Mouse (Mus musculus) erythroblast, embryonic 14.5 days (primary cell): ENCODE measurements around the gene Slc11a2. TPM values are rescaled to one million over a fixed set of nuclear protein-coding genes. Genes with fewer than 3 reads are reported as not detected.

Source experiments
- H3K27me3 ChIP-seq: 2 replicates; pipeline ENCODE4 v1.6.1; 2012; ENCODE audit warnings: inconsistent platforms; ENCODE audit not compliant: control insufficient read depth
- H3K36me3 ChIP-seq: 2 replicates; pipeline ENCODE4 v1.6.1; 2012; ENCODE audit warnings: mild to moderate bottlenecking, inconsistent platforms; ENCODE audit not compliant: control insufficient read depth
- H3K4me1 ChIP-seq: 2 replicates; pipeline ENCODE4 v1.6.1; 2012; ENCODE audit warnings: inconsistent platforms; ENCODE audit not compliant: control insufficient read depth
- H3K4me3 ChIP-seq: replicated peaks from 2 replicates; pipeline ENCODE3; 2012; ENCODE audit warnings: moderate library complexity, mild to moderate bottlenecking, inconsistent platforms
- H3K9me3 ChIP-seq: 2 replicates; pipeline ENCODE4 v1.6.1; 2012; ENCODE audit warnings: low read length, inconsistent platforms, mixed read lengths; ENCODE audit not compliant: control insufficient read depth
- GATA1 ChIP-seq: IDR thresholded peaks from 2 replicates; pipeline ENCODE4 v1.6.1; 2012; ENCODE audit warnings: low read length, inconsistent platforms, mixed read lengths
- TAL1 ChIP-seq: IDR thresholded peaks from 3 replicates; pipeline ENCODE4 v1.6.1; 2012; ENCODE audit warnings: low read length, inconsistent platforms, mixed read lengths
- polyA plus RNA-seq: library from polyadenylated mRNA; stranded (reverse); fragments of >175 nt; gene quantifications from 2 replicates; pipeline ENCODE4 v1.2.3, GENCODE M21; 2012

Slc11a2 gene
- polyA plus RNA-seq, 1 experiment: 1.8 TPM

- Histone ChIP-seq H3K4me1 (peaks cover 18% of the 10 kb centered on the region), H3K9me3 (no peaks in the 10 kb centered on the region), H3K36me3 (no peaks in the 10 kb centered on the region), H3K4me3 (no peak overlapping the region), H3K27me3 (no peaks in the 10 kb centered on the region; the same call in 1 of the 2 replicates)
- no peak for TF ChIP-seq GATA1
- TF ChIP-seq TAL1: no peak
Measured at GRCm38 (mm10) chr15:100446887-100447286, 22.0 kb upstream of the Slc11a2 start.

- Histone ChIP-seq H3K27me3 (no peaks in the 10 kb centered on the region), H3K9me3 (no peaks in the 10 kb centered on the region), H3K4me1 (peaks cover 22% of the 10 kb centered on the region), H3K36me3 (no peaks in the 10 kb centered on the region), H3K4me3 (peak overlapping the region; percentile 65)
- TF ChIP-seq GATA1 (no peak; the same call in 1 of the 2 replicates), TAL1 (no peak)
Measured at GRCm38 (mm10) chr15:100443126-100443922, 18.5 kb upstream of the Slc11a2 start.

- H3K9me3 ChIP-seq: peaks cover 6% of the 10 kb centered on the region; the same call in 1 of the 2 replicates
- no peak overlapping the region for H3K4me3 ChIP-seq
- H3K36me3 ChIP-seq: no peaks in the 10 kb centered on the region
- TF ChIP-seq TAL1 (no peak), GATA1 (no peak)
- peaks cover 35% of the 10 kb centered on the region for H3K4me1 ChIP-seq
- H3K27me3 ChIP-seq: no peaks in the 10 kb centered on the region
Measured at GRCm38 (mm10) chr15:100436518-100436917, 11.6 kb upstream of the Slc11a2 start.

GRCm38 (mm10) chr15:100436112-100436511 lies 11.2 kb upstream of the Slc11a2 start:
- Histone ChIP-seq H3K36me3 (no peaks in the 10 kb centered on the region), H3K9me3 (peaks cover 6% of the 10 kb centered on the region; the same call in 1 of the 2 replicates), H3K27me3 (no peaks in the 10 kb centered on the region), H3K4me1 (peaks cover 35% of the 10 kb centered on the region), H3K4me3 (no peak overlapping the region)
- TF ChIP-seq TAL1 (no peak), GATA1 (no peak)

GRCm38 (mm10) chr15:100433234-100433633 lies 8.4 kb upstream of the Slc11a2 start:
- TF ChIP-seq GATA1 (peak; percentile 40), TAL1 (peak; percentile 40; the same call in 1 of the 3 replicates)
- H3K4me1 ChIP-seq: peaks cover 33% of the 10 kb centered on the region
- no peaks in the 10 kb centered on the region for H3K27me3 ChIP-seq
- H3K36me3 ChIP-seq: no peaks in the 10 kb centered on the region
- H3K9me3 ChIP-seq: peaks cover 6% of the 10 kb centered on the region; the same call in 1 of the 2 replicates
- no peak overlapping the region for H3K4me3 ChIP-seq

GRCm38 (mm10) chr15:100429959-100430565 lies 5.2 kb upstream of the Slc11a2 start:
- Histone ChIP-seq H3K27me3 (peaks cover 26% of the 10 kb centered on the region), H3K9me3 (peaks cover 5% of the 10 kb centered on the region; the same call in 1 of the 2 replicates), H3K4me3 (no peak overlapping the region), H3K36me3 (no peaks in the 10 kb centered on the region), H3K4me1 (peaks cover 30% of the 10 kb centered on the region)
- no peak for TF ChIP-seq TAL1
- TF ChIP-seq GATA1: no peak

- H3K27me3 ChIP-seq: peaks cover 43% of the 10 kb centered on the region
- H3K9me3 ChIP-seq: peaks cover 2% of the 10 kb centered on the region; the same call in 1 of the 2 replicates
- H3K4me3 ChIP-seq: no peak overlapping the region
- H3K36me3 ChIP-seq: no peaks in the 10 kb centered on the region
- TF ChIP-seq GATA1: no peak
- no peak for TF ChIP-seq TAL1
- H3K4me1 ChIP-seq: peaks cover 29% of the 10 kb centered on the region
Measured at GRCm38 (mm10) chr15:100428296-100428905, 3.5 kb upstream of the Slc11a2 start.

GRCm38 (mm10) chr15:100423916-100424315 lies 956 bp downstream of the Slc11a2 start:
- Histone ChIP-seq H3K9me3 (peaks cover 2% of the 10 kb centered on the region; the same call in 1 of the 2 replicates), H3K27me3 (peaks cover 45% of the 10 kb centered on the region), H3K4me3 (peak overlapping the region; percentile 93), H3K36me3 (peaks cover 22% of the 10 kb centered on the region), H3K4me1 (peaks cover 49% of the 10 kb centered on the region)
- no peak for TF ChIP-seq GATA1
- no peak for TF ChIP-seq TAL1
